Mouse (Mus musculus) ES-E14 (cell line): ENCODE measurements around the gene Ear1.
"Not testable (repeated sequence)": the region's sequence is repeated elsewhere in the genome, so short reads cannot be mapped to it uniquely, and the experiment has no call there.

Experiments
- CHD2 ChIP-seq: IDR thresholded peaks from 2 replicates; pipeline ENCODE4 v1.6.1; 2014; ENCODE audit warnings: mild to moderate bottlenecking, low read depth, low read length, inconsistent platforms
- HCFC1 ChIP-seq: IDR thresholded peaks from 2 replicates; pipeline ENCODE4 v1.6.1; 2012; ENCODE audit warnings: low read length, inconsistent platforms, borderline replicate concordance; ENCODE audit not compliant: insufficient read depth

GRCm38 (mm10) chr14:43895357-43895756 lies 20.0 kb upstream of the Ear1 start:
- TF ChIP-seq HCFC1, CHD2: not testable (repeated sequence)
